Mouse (Mus musculus): ENCODE data around the gene Ano7.

GRCm38 (mm10) chr1:93343504-93344047 is 30.2 kb upstream of the Ano7 start:
- TF ChIP-seq POLR2A (IDR thresholded peaks at IDR 0.05; ENCODE audit: low read depth, low read length): peak; percentile 80
- no peak for TF ChIP-seq CTCF (IDR thresholded peaks at IDR 0.05; ENCODE audit: borderline replicate concordance, insufficient read depth, low read length)

All from embryonic fibroblast, embryonic 13.5 days (primary cell).